Mouse (Mus musculus): ENCODE results near the gene Nmu. TPM values are rescaled to one million over a fixed set of nuclear protein-coding genes. Genes with fewer than 3 reads are reported as not detected.
A peak's percentile ranks its signal among the peaks of the same experiment; 100 is the strongest.

The Nmu gene
- polyA plus RNA-seq, 1 experiment from 2014 or later = not detected

GRCm38 (mm10) chr5:76305616-76306015, 58.0 kb downstream of the Nmu start:
- Histone ChIP-seq H3K9me3 (replicated peaks) (no peaks in the 10 kb centered on the region), H3K27ac (no peak overlapping the region), H3K27me3 (replicated peaks) (peaks cover 24% of the 10 kb centered on the region), H3K4me1 (peaks cover 23% of the 10 kb centered on the region), H3K9ac (no peak overlapping the region), H3K4me3 (peak overlapping the region; percentile 80), H3K36me3 (no peaks in the 10 kb centered on the region), H3K4me2 (peak overlapping the region; percentile 97)
- no peak for ATAC-seq
- WGBS (ENCODE audit: insufficient replicate concordance) = 10% methylated on average over 7 of the region's 8 CpGs

DNA sequence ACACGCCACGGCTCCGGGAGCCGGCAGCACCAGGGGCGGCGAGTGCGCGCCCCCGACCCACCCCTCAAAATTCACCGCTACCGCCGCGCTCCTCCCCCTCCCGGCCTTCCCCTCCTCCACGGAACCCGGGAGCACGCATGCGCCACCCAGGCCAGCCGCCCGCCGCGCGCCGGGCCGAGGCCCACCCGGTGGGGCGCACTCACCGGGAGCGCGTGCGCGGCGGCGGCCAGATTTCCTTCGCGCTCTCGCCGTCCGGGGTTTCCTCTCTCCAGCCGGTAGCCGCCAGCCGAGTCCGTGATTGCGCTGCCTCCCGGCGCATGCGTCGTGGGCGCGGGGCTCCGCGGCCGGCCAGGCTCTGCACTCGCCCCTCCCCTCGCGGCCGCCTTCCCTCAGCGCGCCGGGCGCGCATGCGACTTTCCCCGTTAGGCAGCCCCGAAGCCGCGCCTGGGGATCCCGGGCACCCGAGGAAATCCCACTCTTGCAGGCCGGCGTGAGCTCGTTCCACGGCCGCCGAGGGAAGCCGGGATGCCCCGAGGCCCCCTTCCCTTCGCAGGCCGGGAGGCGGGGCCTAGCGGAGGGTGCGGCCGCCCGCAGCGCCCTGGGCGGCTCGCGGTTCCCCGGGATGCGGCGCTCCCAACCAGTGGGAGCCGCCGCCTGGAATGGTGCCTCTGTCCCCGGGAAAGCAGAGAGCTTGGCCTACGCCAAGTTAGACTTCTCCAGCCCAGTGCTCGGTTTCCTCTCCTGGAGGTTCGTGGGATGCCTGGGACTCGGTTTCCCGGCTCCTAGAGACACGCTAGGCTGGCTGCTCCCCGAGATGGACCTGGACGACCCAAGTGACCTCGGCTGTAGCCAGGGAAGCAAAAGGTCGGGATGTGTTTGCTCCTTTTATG, 58.9 kb downstream of the Nmu start, which contains the start of gene Clock:
Clock (minus strand) TSS at position 341 of the 890 bp plus-strand sequence.
- Histone ChIP-seq H3K27ac (peak within 1 kb of the TSS; percentile 83), H3K4me3 (peak within 1 kb of the TSS; percentile 80), H3K4me2 (peak within 1 kb of the TSS; percentile 97), H3K27me3 (replicated peaks) (peaks cover 24% of the 10 kb centered on the region), H3K9me3 (replicated peaks) (no peaks in the 10 kb centered on the region), H3K36me3 (no peaks in the 10 kb centered on the region), H3K4me1 (peaks cover 23% of the 10 kb centered on the region), H3K9ac (peak within 1 kb of the TSS; percentile 89)
- ATAC-seq = peak; percentile 79
- WGBS (ENCODE audit: insufficient replicate concordance) = under 1% methylated on average over 93 of the region's 104 CpGs

GRCm38 (mm10) chr5:76303745-76304451, 59.7 kb downstream of the Nmu start:
- under 1% methylated on average over 82 of the region's 100 CpGs for WGBS (ENCODE audit: insufficient replicate concordance)
- ATAC-seq = peak; percentile 83
- peak overlapping the region; percentile 80 for H3K4me3 ChIP-seq
- no peaks in the 10 kb centered on the region for H3K36me3 ChIP-seq
- no peaks in the 10 kb centered on the region for H3K9me3 ChIP-seq (replicated peaks)
- peak overlapping the region; percentile 97 for H3K4me2 ChIP-seq
- H3K9ac ChIP-seq = peak overlapping the region; percentile 89
- peaks cover 24% of the 10 kb centered on the region for H3K27me3 ChIP-seq (replicated peaks)
- peaks cover 23% of the 10 kb centered on the region for H3K4me1 ChIP-seq
- peak overlapping the region; percentile 83 for H3K27ac ChIP-seq

- 6% methylated on average over 11 of the region's 11 CpGs for WGBS (ENCODE audit: insufficient replicate concordance)
- Histone ChIP-seq H3K27me3 (replicated peaks) (peaks cover 24% of the 10 kb centered on the region), H3K9ac (peak overlapping the region; percentile 89), H3K36me3 (no peaks in the 10 kb centered on the region), H3K27ac (peak overlapping the region; percentile 83), H3K9me3 (replicated peaks) (no peaks in the 10 kb centered on the region), H3K4me3 (peak overlapping the region; percentile 80), H3K4me2 (peak overlapping the region; percentile 97), H3K4me1 (peaks cover 23% of the 10 kb centered on the region)
- no peak for ATAC-seq
Observed at GRCm38 (mm10) chr5:76303379-76303744, 60.2 kb downstream of the Nmu start.

DNA sequence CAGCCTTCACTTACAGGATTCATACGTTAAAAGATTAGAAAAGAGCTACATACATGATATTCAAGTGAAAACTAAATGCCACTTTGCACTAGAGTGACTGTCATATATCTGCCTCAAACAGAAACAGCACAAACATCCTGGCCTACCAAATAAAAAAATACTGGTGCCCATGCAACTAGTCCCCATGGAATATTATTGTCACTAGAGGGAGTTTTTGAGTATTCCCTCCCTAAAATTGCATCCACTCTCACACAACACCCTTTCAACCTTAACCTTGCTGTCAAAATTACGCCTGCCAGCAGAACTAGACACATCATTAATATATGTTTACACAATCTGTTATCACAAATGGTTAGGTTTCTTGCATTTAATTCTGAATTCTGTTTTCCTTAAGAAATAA, 61.6 kb downstream of the Nmu start:
- no peak for ATAC-seq
- H3K27me3 ChIP-seq (replicated peaks) = peaks cover 24% of the 10 kb centered on the region
- no peak overlapping the region for H3K4me2 ChIP-seq
- H3K9ac ChIP-seq = no peak overlapping the region
- H3K4me3 ChIP-seq = no peak overlapping the region
- H3K9me3 ChIP-seq (replicated peaks) = no peaks in the 10 kb centered on the region
- no peak overlapping the region for H3K27ac ChIP-seq
- peaks cover 23% of the 10 kb centered on the region for H3K4me1 ChIP-seq
- 69% methylated on average over 2 of the region's 2 CpGs for WGBS (ENCODE audit: insufficient replicate concordance)
- no peaks in the 10 kb centered on the region for H3K36me3 ChIP-seq

DNA sequence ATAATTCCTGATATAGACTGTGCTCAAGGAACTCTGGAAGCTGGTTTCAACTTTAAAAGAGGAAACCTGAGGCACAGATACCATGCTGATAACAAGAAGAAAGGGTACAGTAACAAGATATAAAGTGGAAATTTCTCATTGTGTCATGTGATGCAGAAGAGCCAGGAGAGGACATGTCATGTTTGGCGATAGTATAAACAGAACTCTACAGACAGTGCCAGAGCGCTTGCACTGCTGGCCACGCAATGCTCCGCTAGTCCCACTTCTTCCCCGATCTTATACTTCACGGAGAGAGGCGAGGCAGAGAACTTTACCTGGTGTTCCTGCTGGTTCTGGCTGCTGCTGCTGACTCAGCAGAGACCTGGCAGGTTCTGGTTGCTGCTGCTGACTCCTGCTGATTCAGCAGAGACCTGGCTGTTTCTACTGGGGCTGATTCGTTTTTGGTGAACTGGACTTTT, 74.3 kb downstream of the Nmu start:
- no peak overlapping the region for H3K4me3 ChIP-seq
- peaks cover 19% of the 10 kb centered on the region for H3K4me1 ChIP-seq
- H3K27ac ChIP-seq = no peak overlapping the region
- H3K9me3 ChIP-seq (replicated peaks) = no peaks in the 10 kb centered on the region
- H3K36me3 ChIP-seq = no peaks in the 10 kb centered on the region
- H3K4me2 ChIP-seq = no peak overlapping the region
- no peak for ATAC-seq
- WGBS (ENCODE audit: insufficient replicate concordance) = 81% methylated on average over 8 of the region's 8 CpGs
- H3K27me3 ChIP-seq (replicated peaks) = no peaks in the 10 kb centered on the region
- H3K9ac ChIP-seq = no peak overlapping the region

- Histone ChIP-seq H3K9ac (no peak overlapping the region), H3K4me1 (peaks cover 25% of the 10 kb centered on the region), H3K36me3 (no peaks in the 10 kb centered on the region), H3K27ac (no peak overlapping the region), H3K27me3 (replicated peaks) (no peaks in the 10 kb centered on the region), H3K9me3 (replicated peaks) (no peaks in the 10 kb centered on the region), H3K4me2 (no peak overlapping the region), H3K4me3 (no peak overlapping the region)
- ATAC-seq = no peak
- WGBS (ENCODE audit: insufficient replicate concordance) = 72% methylated on average over 3 of the region's 3 CpGs
Observed at GRCm38 (mm10) chr5:76288256-76288655, 75.3 kb downstream of the Nmu start.

GRCm38 (mm10) chr5:76287062-76287461, 76.5 kb downstream of the Nmu start:
- Histone ChIP-seq H3K36me3 (no peaks in the 10 kb centered on the region), H3K27ac (no peak overlapping the region), H3K9ac (no peak overlapping the region), H3K4me3 (no peak overlapping the region), H3K27me3 (replicated peaks) (no peaks in the 10 kb centered on the region), H3K9me3 (replicated peaks) (no peaks in the 10 kb centered on the region), H3K4me2 (no peak overlapping the region), H3K4me1 (peaks cover 28% of the 10 kb centered on the region)
- WGBS (ENCODE audit: insufficient replicate concordance) = 60% methylated on average over 5 of the region's 5 CpGs
- no peak for ATAC-seq

GRCm38 (mm10) chr5:76285699-76286098, 77.9 kb downstream of the Nmu start:
- Histone ChIP-seq H3K4me3 (no peak overlapping the region), H3K4me1 (peaks cover 28% of the 10 kb centered on the region), H3K4me2 (no peak overlapping the region), H3K27me3 (replicated peaks) (no peaks in the 10 kb centered on the region), H3K9me3 (replicated peaks) (no peaks in the 10 kb centered on the region), H3K36me3 (no peaks in the 10 kb centered on the region), H3K9ac (no peak overlapping the region), H3K27ac (no peak overlapping the region)
- 74% methylated on average over 4 of the region's 4 CpGs for WGBS (ENCODE audit: insufficient replicate concordance)
- no peak for ATAC-seq

DNA sequence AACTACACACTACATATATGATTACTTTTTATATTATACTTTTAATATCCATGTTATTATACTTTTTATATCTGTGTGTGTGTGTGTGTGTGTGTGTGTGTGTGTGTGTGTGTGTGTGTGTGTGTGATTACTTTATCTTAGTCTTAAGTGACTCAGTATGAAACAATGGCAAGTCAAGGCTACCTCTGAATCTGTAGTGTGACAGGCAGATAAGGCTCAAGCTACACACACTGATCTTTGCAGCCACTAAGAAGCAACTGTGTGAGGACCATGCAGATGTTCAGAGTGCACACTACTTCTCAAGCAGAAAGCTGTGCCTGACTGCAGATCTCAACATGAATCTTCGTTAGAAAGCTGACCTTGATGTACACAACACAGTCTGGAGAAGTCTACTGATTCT, 79.7 kb downstream of the Nmu start:
- Histone ChIP-seq H3K36me3 (no peaks in the 10 kb centered on the region), H3K27me3 (replicated peaks) (no peaks in the 10 kb centered on the region), H3K9me3 (replicated peaks) (no peaks in the 10 kb centered on the region), H3K4me2 (no peak overlapping the region), H3K9ac (no peak overlapping the region), H3K4me1 (peaks cover 21% of the 10 kb centered on the region), H3K27ac (no peak overlapping the region), H3K4me3 (no peak overlapping the region)
- 17% methylated on average over 1 of the region's 1 CpGs for WGBS (ENCODE audit: insufficient replicate concordance)
- peak; percentile 86 for ATAC-seq
